Mouse (Mus musculus) MEL (cell line): ENCODE data around the gene Mrpl51. TPM values are rescaled to one million over a fixed set of nuclear protein-coding genes. Genes with fewer than 3 reads are reported as not detected.

Experiments used
- DNase-seq: peaks from one replicate; pipeline ENCODE4 v3.0.0; 2011; ENCODE audit warnings: low read depth, low spot score
- H3K27ac ChIP-seq: 2 replicates; pipeline ENCODE4 v1.5.1; 2012; ENCODE audit warnings: low read depth, mild to moderate bottlenecking, control low read depth, low read length, moderate library complexity; ENCODE audit not compliant: control insufficient read depth
- H3K27me3 ChIP-seq, 2 experiments: fragments of 150-350 bp in 1 of 2; sonication (generic) in 1 of 2; 2 replicates each; pipeline ENCODE4 v1.6.1; 2012; ENCODE audit warnings: low read length in 2 of 2, mild to moderate bottlenecking in 2 of 2, improper control_type of control experiment in 1 of 2, moderate library complexity in 1 of 2; ENCODE audit not compliant: insufficient read depth in 2 of 2, control insufficient read depth in 1 of 2
- H3K36me3 ChIP-seq, 2 experiments: 2 replicates each; pipeline ENCODE4 v1.6.1; 2012 to 2014; ENCODE audit warnings: low read length in 2 of 2, improper control_type of control experiment in 1 of 2, inconsistent platforms in 1 of 2, mild to moderate bottlenecking in 1 of 2; ENCODE audit not compliant: insufficient read depth in 2 of 2, control insufficient read depth in 1 of 2
- H3K4me1 ChIP-seq, 2 experiments: fragments of 150-350 bp in 1 of 2; sonication (generic) in 1 of 2; 2 replicates each; pipeline ENCODE4 v1.6.1; 2012; ENCODE audit warnings: low read length in 2 of 2, improper control_type of control experiment in 1 of 2, mild to moderate bottlenecking in 1 of 2; ENCODE audit not compliant: insufficient read depth in 2 of 2, control insufficient read depth in 1 of 2
- H3K4me3 ChIP-seq, 2 experiments: fragments of 150-350 bp in 1 of 2; sonication (generic) in 1 of 2; 2 replicates each; pipeline ENCODE4 v1.5.1; 2012; ENCODE audit warnings: low read depth in 2 of 2, low read length in 2 of 2, mild to moderate bottlenecking in 2 of 2, moderate library complexity in 2 of 2, control low read depth in 1 of 2, improper control_type of control experiment in 1 of 2; ENCODE audit not compliant: control insufficient read depth in 1 of 2, insufficient read depth in 1 of 2
- H3K79me2 ChIP-seq: 2 replicates; pipeline ENCODE4 v1.6.1; 2012; ENCODE audit warnings: mild to moderate bottlenecking, low read length, moderate library complexity; ENCODE audit not compliant: control insufficient read depth, poor library complexity, insufficient read depth
- H3K9ac ChIP-seq: 2 replicates; pipeline ENCODE4 v1.6.1; 2012; ENCODE audit warnings: low read depth, mild to moderate bottlenecking, control low read depth, low read length, moderate library complexity; ENCODE audit not compliant: control insufficient read depth, poor library complexity, severe bottlenecking
- H3K9me3 ChIP-seq: fragments of 150-350 bp; sonication (generic); replicated peaks from 2 replicates; pipeline ENCODE4 v1.6.1; 2012; ENCODE audit warnings: mild to moderate bottlenecking, low read length, improper control_type of control experiment, moderate library complexity; ENCODE audit not compliant: insufficient read depth
- BHLHE40 ChIP-seq: IDR thresholded peaks from 2 replicates; pipeline ENCODE4 v1.6.1; 2012; ENCODE audit warnings: low read depth, mild to moderate bottlenecking, inconsistent platforms, low read length, improper control_type of control experiment, borderline replicate concordance
- CTCF ChIP-seq, 3 experiments: IDR thresholded peaks in 2 of 3; conservative IDR thresholded peaks in 1 of 3; 2 replicates each; pipeline ENCODE4 v1.5.1; 2011 to 2012; ENCODE audit warnings: low read length in 3 of 3, low read depth in 2 of 3, mild to moderate bottlenecking in 2 of 3, improper control_type of control experiment in 1 of 3, inconsistent platforms in 1 of 3, mixed read lengths in 1 of 3, moderate library complexity in 1 of 3; ENCODE audit not compliant: control insufficient read depth in 1 of 3, insufficient read depth in 1 of 3, poor library complexity in 1 of 3, severe bottlenecking in 1 of 3
- ELF1 ChIP-seq: IDR thresholded peaks from 2 replicates; pipeline ENCODE4 v1.6.1; 2014; ENCODE audit warnings: low read depth, mild to moderate bottlenecking, inconsistent platforms, low read length, improper control_type of control experiment, moderate library complexity
- EP300 ChIP-seq, 2 experiments: IDR thresholded peaks; 2 replicates each; pipeline ENCODE4 v1.6.1; 2011; ENCODE audit warnings: improper control_type of control experiment in 2 of 2, low read length in 2 of 2, low read depth in 1 of 2, mild to moderate bottlenecking in 1 of 2
- ETS1 ChIP-seq: IDR thresholded peaks from 2 replicates; pipeline ENCODE4 v1.6.1; 2012; ENCODE audit warnings: low read depth, mild to moderate bottlenecking, inconsistent platforms, low read length, improper control_type of control experiment, moderate library complexity
- GATA1 ChIP-seq: IDR thresholded peaks from 2 replicates; pipeline ENCODE4 v1.6.1; 2011; ENCODE audit warnings: low read depth, low read length, improper control_type of control experiment
- HCFC1 ChIP-seq: IDR thresholded peaks from 2 replicates; pipeline ENCODE4 v1.6.1; 2012; ENCODE audit warnings: low read depth, mild to moderate bottlenecking, inconsistent platforms, low read length, improper control_type of control experiment, moderate library complexity
- MAFK ChIP-seq: IDR thresholded peaks from 2 replicates; pipeline ENCODE4 v1.6.1; 2011; ENCODE audit warnings: low read depth, mild to moderate bottlenecking, low read length, improper control_type of control experiment, borderline replicate concordance
- MAX ChIP-seq: IDR thresholded peaks from 2 replicates; pipeline ENCODE4 v1.6.1; 2011; ENCODE audit warnings: low read length, improper control_type of control experiment
- MAZ ChIP-seq: IDR thresholded peaks from 2 replicates; pipeline ENCODE4 v1.6.1; 2012; ENCODE audit warnings: low read depth, mild to moderate bottlenecking, inconsistent platforms, low read length, improper control_type of control experiment
- MYB ChIP-seq: IDR thresholded peaks from 2 replicates; pipeline ENCODE4 v1.6.1; 2011; ENCODE audit warnings: mild to moderate bottlenecking, low read depth, low read length, improper control_type of control experiment
- MYC ChIP-seq: IDR thresholded peaks from 2 replicates; pipeline ENCODE4 v1.6.1; 2011; ENCODE audit warnings: low read depth, mild to moderate bottlenecking, low read length, improper control_type of control experiment, moderate library complexity
- NELFE ChIP-seq: IDR thresholded peaks from 2 replicates; pipeline ENCODE4 v1.6.1; 2011; ENCODE audit warnings: low read depth, low read length, improper control_type of control experiment
- POLR2A ChIP-seq, 2 experiments: IDR thresholded peaks; 2 replicates each; pipeline ENCODE4 v1.6.1; 2011 to 2012; ENCODE audit warnings: low read length in 2 of 2, mild to moderate bottlenecking in 2 of 2, control low read depth in 1 of 2, improper control_type of control experiment in 1 of 2, low read depth in 1 of 2, moderate library complexity in 1 of 2; ENCODE audit not compliant: control insufficient read depth in 1 of 2, insufficient read depth in 1 of 2, poor library complexity in 1 of 2
- RAD21 ChIP-seq: IDR thresholded peaks from 2 replicates; pipeline ENCODE4 v1.6.1; 2011; ENCODE audit warnings: mild to moderate bottlenecking, low read depth, low read length, improper control_type of control experiment
- RCOR1 ChIP-seq: IDR thresholded peaks from 2 replicates; pipeline ENCODE4 v1.6.1; 2012; ENCODE audit warnings: low read depth, mild to moderate bottlenecking, inconsistent platforms, low read length, improper control_type of control experiment
- SIN3A ChIP-seq: IDR thresholded peaks from 2 replicates; pipeline ENCODE4 v1.6.1; 2012; ENCODE audit warnings: low read length, improper control_type of control experiment, inconsistent platforms
- SMC3 ChIP-seq: IDR thresholded peaks from 2 replicates; pipeline ENCODE4 v1.6.1; 2011; ENCODE audit warnings: low read depth, low read length, improper control_type of control experiment
- TBP ChIP-seq: IDR thresholded peaks from 2 replicates; pipeline ENCODE4 v1.8.0; 2011; ENCODE audit warnings: low read depth, low read length, improper control_type of control experiment
- USF1 ChIP-seq: IDR thresholded peaks from 2 replicates; pipeline ENCODE4 v1.6.1; 2014; ENCODE audit warnings: low read depth, mild to moderate bottlenecking, inconsistent platforms, low read length, improper control_type of control experiment, moderate library complexity
- USF2 ChIP-seq, 2 experiments: IDR thresholded peaks; 2 replicates each; pipeline ENCODE4 v1.6.1; 2011 to 2012; ENCODE audit warnings: improper control_type of control experiment in 2 of 2, low read length in 2 of 2, borderline replicate concordance in 1 of 2, inconsistent platforms in 1 of 2, low read depth in 1 of 2, mild to moderate bottlenecking in 1 of 2; ENCODE audit not compliant: insufficient read depth in 1 of 2
- ZC3H11A ChIP-seq: IDR thresholded peaks from 2 replicates; pipeline ENCODE4 v1.6.1; 2012; ENCODE audit warnings: low read depth, mild to moderate bottlenecking, inconsistent platforms, low read length, improper control_type of control experiment
- ZNF384 ChIP-seq: IDR thresholded peaks from 2 replicates; pipeline ENCODE4 v1.6.1; 2012; ENCODE audit warnings: low read depth, mild to moderate bottlenecking, inconsistent platforms, low read length, improper control_type of control experiment
- polyA plus RNA-seq, 2 experiments: library from polyadenylated mRNA; stranded (reverse) in 1 of 2; unstranded in 1 of 2; fragments of >175 nt in 1 of 2; fragments of >200 nt in 1 of 2; gene quantifications; 2 replicates each; pipeline versions ENCODE4 v1.2.1 to v1.2.4; 2012; ENCODE audit warnings: low replicate concordance in 2 of 2, low read depth in 1 of 2; ENCODE audit not compliant: insufficient read length in 2 of 2, insufficient read depth in 1 of 2, missing spikeins in 1 of 2
- total RNA-seq: library from RNA; depleted of rRNA; stranded (reverse); fragments of 300-350 nt; gene quantifications from 2 replicates; pipeline ENCODE4 v1.2.3, GENCODE M21; 2012

Mrpl51 gene
- total and polyA plus RNA-seq, 3 experiments = 251 to 286 TPM; not detected in 1

- Histone ChIP-seq H3K79me2 (no peaks in the 10 kb centered on the region; the same call in 1 of the 2 replicates), H3K36me3 (peaks cover 0 to 44% of the 10 kb centered on the region in 2 experiments; a peak in 2 of 4 replicates), H3K27ac (no peak overlapping the region), H3K9me3 (no peaks in the 10 kb centered on the region), H3K27me3 (no peaks in the 10 kb centered on the region), H3K9ac (no peak overlapping the region)
- no peak for DNase-seq
- no peak for TF ChIP-seq BHLHE40
- no peak for TF ChIP-seq SMC3
- TF ChIP-seq RCOR1 = no peak
- no peak for TF ChIP-seq MAFK
- no peak for TF ChIP-seq USF2 (IDR thresholded peaks at IDR 0.05; ENCODE audit: borderline replicate concordance in 1 of 2, insufficient read depth in 1 of 2, low read depth in 1 of 2, low read length in 2 of 2)
- no peak for TF ChIP-seq RAD21
- TF ChIP-seq ZNF384 = no peak
- no peak for TF ChIP-seq TBP
- no peak for TF ChIP-seq CTCF (IDR thresholded peaks at IDR 0.05 in 2 of 3, conservative IDR thresholded peaks at IDR 0.05 in 1 of 3; ENCODE audit: control insufficient read depth in 1 of 3, insufficient read depth in 1 of 3, low read depth in 2 of 3, low read length in 3 of 3, poor library complexity in 1 of 3, severe bottlenecking in 1 of 3)
- TF ChIP-seq MAZ = no peak
- TF ChIP-seq, all 39 proteins: peak for 0
- H3K4me1 ChIP-seq = no peaks in the 10 kb centered on the region
- no peak overlapping the region for H3K4me3 ChIP-seq
Measured at GRCm38 (mm10) chr6:125182133-125182532, 9.5 kb upstream of the Mrpl51 start.

- H3K36me3 ChIP-seq = peaks cover 5 to 35% of the 10 kb centered on the region in 2 experiments; a peak in 3 of 4 replicates
- H3K79me2 ChIP-seq = peaks cover 19% of the 10 kb centered on the region
- no peak overlapping the region for H3K9ac ChIP-seq
- no peak overlapping the region for H3K4me3 ChIP-seq
- TF ChIP-seq BHLHE40 (no peak), GATA1 (no peak), ZC3H11A (no peak), CTCF (IDR thresholded peaks at IDR 0.05 in 2 of 3, conservative IDR thresholded peaks at IDR 0.05 in 1 of 3; ENCODE audit: control insufficient read depth in 1 of 3, insufficient read depth in 1 of 3, low read depth in 2 of 3, low read length in 3 of 3, poor library complexity in 1 of 3, severe bottlenecking in 1 of 3) (no peak), MAFK (no peak), MYB (no peak), MAX (no peak), EP300 (IDR thresholded peaks at IDR 0.05; ENCODE audit: low read depth in 1 of 2, low read length in 2 of 2) (no peak), RCOR1 (no peak), ELF1 (no peak), MYC (no peak), POLR2A (IDR thresholded peaks at IDR 0.05; ENCODE audit: control insufficient read depth in 1 of 2, insufficient read depth in 1 of 2, low read depth in 1 of 2, low read length in 2 of 2, poor library complexity in 1 of 2) (no peak), SMC3 (no peak), NELFE (no peak), SIN3A (no peak), USF1 (no peak), ETS1 (no peak), HCFC1 (no peak)
- peaks cover 3 to 5% of the 10 kb centered on the region in 2 experiments; a peak in 2 of 4 replicates for H3K4me1 ChIP-seq
- no peaks in the 10 kb centered on the region for H3K9me3 ChIP-seq
- no peak overlapping the region for H3K27ac ChIP-seq
- DNase-seq = no peak
- H3K27me3 ChIP-seq = no peaks in the 10 kb centered on the region
Measured at GRCm38 (mm10) chr6:125186203-125186602, 5.4 kb upstream of the Mrpl51 start.
